Mouse (Mus musculus) small intestine, adult 2 months (tissue): ENCODE data around the gene Prrt1. TPM values are rescaled to one million over a fixed set of nuclear protein-coding genes. Genes with fewer than 3 reads are reported as not detected.
A peak's percentile ranks its signal among the peaks of the same experiment; 100 is the strongest.

Experiments
- H3K27ac ChIP-seq: fragments of 200-500 bp; 2 replicates; pipeline ENCODE4 v1.5.1; 2012; ENCODE audit warnings: low read depth, low read length, control low read depth, inconsistent platforms; ENCODE audit not compliant: insufficient read depth
- H3K27me3 ChIP-seq: fragments of 200-500 bp; 2 replicates; pipeline ENCODE4 v1.6.1; 2012; ENCODE audit warnings: mild to moderate bottlenecking, moderate library complexity, low read length, inconsistent platforms; ENCODE audit not compliant: control insufficient read depth, insufficient read depth
- H3K36me3 ChIP-seq: fragments of 200-500 bp; 2 replicates; pipeline ENCODE4 v1.6.1; 2012; ENCODE audit warnings: mild to moderate bottlenecking, low read length, control low read depth, inconsistent platforms; ENCODE audit not compliant: control insufficient read depth, insufficient read depth
- H3K4me1 ChIP-seq: fragments of 200-500 bp; 2 replicates; pipeline ENCODE4 v1.6.1; 2012; ENCODE audit warnings: low read length, inconsistent platforms, mixed read lengths; ENCODE audit not compliant: control insufficient read depth, insufficient read depth, insufficient read length
- H3K4me3 ChIP-seq: fragments of 200-500 bp; 2 replicates; pipeline ENCODE4 v1.5.1; 2012; ENCODE audit warnings: low read depth, mild to moderate bottlenecking, control low read depth, inconsistent platforms, low read length, moderate library complexity
- CTCF ChIP-seq: fragments of 200-500 bp; IDR thresholded peaks from 2 replicates; pipeline ENCODE4 v1.5.1; 2012; ENCODE audit warnings: low read depth, mild to moderate bottlenecking, control low read depth, inconsistent platforms, low read length, moderate library complexity, mixed read lengths; ENCODE audit not compliant: insufficient replicate concordance, insufficient read length; ENCODE audit errors: extremely low read depth
- POLR2A ChIP-seq: fragments of 200-500 bp; IDR thresholded peaks from 2 replicates; pipeline ENCODE4 v1.6.1; 2012; ENCODE audit warnings: low read depth, mild to moderate bottlenecking, control low read depth, inconsistent platforms, low read length, moderate library complexity
- WGBS: fragments of 180-500 bp; shearing (Covaris S2); methylation state at CpG from one replicate; pipeline ENCODE4 v1.1.7; 2018; 5-methylcytosine and 5-hydroxymethylcytosine counted together
- polyA plus RNA-seq: library from polyadenylated mRNA; depleted of rRNA; stranded (reverse); fragments of >200 nt; gene quantifications from 2 replicates; pipeline ENCODE4 v1.2.3, GENCODE M21; 2012

Prrt1 gene
- polyA plus RNA-seq, 1 experiment, result 8.0 TPM

GRCm38 (mm10) chr17:34660259-34660820, 31.0 kb downstream of the Prrt1 start:
- Histone ChIP-seq H3K36me3 (no peaks in the 10 kb centered on the region), H3K4me3 (peak overlapping the region; percentile 57), H3K27me3 (peaks cover 6% of the 10 kb centered on the region; the same call in 1 of the 2 replicates), H3K27ac (peak overlapping the region; percentile 66), H3K4me1 (peaks cover 14% of the 10 kb centered on the region)
- TF ChIP-seq POLR2A, result peak; percentile 26; the same call in 1 of the 2 replicates
- TF ChIP-seq CTCF, result no peak
- WGBS, result 21% methylated on average over 11 of the region's 11 CpGs

- Histone ChIP-seq H3K27me3 (peaks cover 6% of the 10 kb centered on the region; the same call in 1 of the 2 replicates), H3K36me3 (no peaks in the 10 kb centered on the region), H3K4me1 (peaks cover 13% of the 10 kb centered on the region), H3K27ac (peak overlapping the region; percentile 66), H3K4me3 (peak overlapping the region; percentile 57)
- TF ChIP-seq CTCF (no peak), POLR2A (no peak)
- WGBS, result 2% methylated on average over 19 of the region's 19 CpGs
Measured at GRCm38 (mm10) chr17:34661121-34661591, 31.8 kb downstream of the Prrt1 start.

- peaks cover 6% of the 10 kb centered on the region; the same call in 1 of the 2 replicates for H3K27me3 ChIP-seq
- H3K4me3 ChIP-seq, result no peak overlapping the region
- peaks cover 10% of the 10 kb centered on the region for H3K4me1 ChIP-seq
- WGBS, result 88% methylated on average over 1 of the region's 1 CpGs
- no peaks in the 10 kb centered on the region for H3K36me3 ChIP-seq
- TF ChIP-seq CTCF (no peak), POLR2A (no peak)
- no peak overlapping the region for H3K27ac ChIP-seq
Measured at GRCm38 (mm10) chr17:34662468-34662867, 33.1 kb downstream of the Prrt1 start.

- Histone ChIP-seq H3K36me3 (no peaks in the 10 kb centered on the region), H3K27me3 (peaks cover 6% of the 10 kb centered on the region; the same call in 1 of the 2 replicates), H3K4me3 (no peak overlapping the region), H3K4me1 (peaks cover 10% of the 10 kb centered on the region), H3K27ac (no peak overlapping the region)
- 88% methylated on average over 8 of the region's 8 CpGs for WGBS
- TF ChIP-seq POLR2A, result no peak
- TF ChIP-seq CTCF, result no peak
Measured at GRCm38 (mm10) chr17:34662978-34663377, 33.6 kb downstream of the Prrt1 start.

GRCm38 (mm10) chr17:34663558-34663957, 34.2 kb downstream of the Prrt1 start:
- TF ChIP-seq CTCF (no peak), POLR2A (no peak)
- no peak overlapping the region for H3K27ac ChIP-seq
- WGBS, result 28% methylated on average over 1 of the region's 1 CpGs
- H3K4me3 ChIP-seq, result no peak overlapping the region
- H3K4me1 ChIP-seq, result peaks cover 10% of the 10 kb centered on the region
- H3K36me3 ChIP-seq, result no peaks in the 10 kb centered on the region
- H3K27me3 ChIP-seq, result peaks cover 6% of the 10 kb centered on the region; the same call in 1 of the 2 replicates

- 61% methylated on average over 7 of the region's 7 CpGs for whole genome bisulfite sequencing
- TF ChIP-seq POLR2A (no peak), CTCF (no peak)
- Histone ChIP-seq H3K27me3 (peaks cover 6% of the 10 kb centered on the region; the same call in 1 of the 2 replicates), H3K27ac (no peak overlapping the region), H3K4me3 (no peak overlapping the region), H3K36me3 (no peaks in the 10 kb centered on the region), H3K4me1 (peaks cover 10% of the 10 kb centered on the region)
Measured at GRCm38 (mm10) chr17:34664472-34664871, 35.1 kb downstream of the Prrt1 start.

- Histone ChIP-seq H3K36me3 (no peaks in the 10 kb centered on the region), H3K27me3 (peaks cover 34% of the 10 kb centered on the region), H3K4me3 (peak within 1 kb of the TSS; percentile 8; the same call in 1 of the 2 replicates), H3K27ac (no peak within 1 kb of the TSS), H3K4me1 (peaks cover 7% of the 10 kb centered on the region)
- TF ChIP-seq CTCF (no peak), POLR2A (no peak)
- 55% methylated on average over 7 of the region's 7 CpGs for WGBS
Measured at GRCm38 (mm10) chr17:34670235-34670634, 40.9 kb downstream of the Prrt1 start, which contains the start of gene Tnxb. Tnxb (plus strand) TSS chr17:34670535.
